Mouse (Mus musculus) limb, embryonic 11.5 days (tissue): ENCODE results near the gene Rbck1. TPM values are rescaled to one million over a fixed set of nuclear protein-coding genes. Genes with fewer than 3 reads are reported as not detected.

Source experiments
- ATAC-seq: fragments of 200-750 bp; cut with Nextera tagmentation; 2 replicates; pipeline ENCODE4 v1.8.0; 2017; ENCODE audit warnings: low read depth; ENCODE audit not compliant: insufficient number of reproducible peaks, low FRiP score, low TSS enrichment
- DNase-seq: peaks from one replicate; pipeline ENCODE4 v3.0.0-alpha.2; 2015; ENCODE audit warnings: low spot score
- H3K27ac ChIP-seq: fragments of 300-500 bp; sonication (generic); replicated peaks from 2 replicates; pipeline ENCODE4 v1.5.1; 2014; ENCODE audit warnings: low read depth, mild to moderate bottlenecking, low read length
- H3K27me3 ChIP-seq: fragments of 300-500 bp; sonication (generic); 2 replicates; pipeline ENCODE4 v1.6.1; 2014; ENCODE audit warnings: mild to moderate bottlenecking, low read length, mixed read lengths; ENCODE audit not compliant: control insufficient read depth, insufficient read depth
- H3K36me3 ChIP-seq: fragments of 300-500 bp; sonication (generic); 2 replicates; pipeline ENCODE4 v1.6.1; 2014; ENCODE audit warnings: mild to moderate bottlenecking, low read length, moderate library complexity, mixed read lengths; ENCODE audit not compliant: control insufficient read depth, insufficient read depth
- H3K4me1 ChIP-seq: fragments of 300-500 bp; sonication (generic); 2 replicates; pipeline ENCODE4 v1.6.1; 2014; ENCODE audit warnings: low read length, mixed read lengths; ENCODE audit not compliant: control insufficient read depth, insufficient read depth
- H3K4me2 ChIP-seq: fragments of 300-500 bp; sonication (generic); 2 replicates; pipeline ENCODE4 v1.6.1; 2014; ENCODE audit warnings: low read depth, mild to moderate bottlenecking, moderate library complexity; ENCODE audit not compliant: severe bottlenecking
- H3K4me3 ChIP-seq: fragments of 300-500 bp; sonication (generic); 2 replicates; pipeline ENCODE4 v1.5.1; 2014; ENCODE audit warnings: low read depth, low read length
- H3K9ac ChIP-seq: fragments of 300-500 bp; sonication (generic); 2 replicates; pipeline ENCODE4 v1.6.1; 2014; ENCODE audit warnings: mild to moderate bottlenecking, low read length
- H3K9me3 ChIP-seq: fragments of 300-500 bp; sonication (generic); 2 replicates; pipeline ENCODE4 v1.6.1; 2016; ENCODE audit warnings: low read length; ENCODE audit not compliant: control insufficient read depth
- WGBS: fragments of 180-500 bp; shearing (Covaris S2); extraction: QIAGEN DNeasy Blood & Tissue Kit; methylation state at CpG from one replicate; pipeline ENCODE4 v1.1.7; 2014; 5-methylcytosine and 5-hydroxymethylcytosine counted together
- polyA plus RNA-seq: library from polyadenylated mRNA; unstranded; fragments of >200 nt; fragmentation: Nextera tagmentation; extraction: Ambion mirVana; gene quantifications from 2 replicates; pipeline ENCODE4 v1.2.1, GENCODE M21; 2014

The Rbck1 gene
- polyA plus RNA-seq, 1 experiment from 2014 or later, result 66.6 TPM

DNA sequence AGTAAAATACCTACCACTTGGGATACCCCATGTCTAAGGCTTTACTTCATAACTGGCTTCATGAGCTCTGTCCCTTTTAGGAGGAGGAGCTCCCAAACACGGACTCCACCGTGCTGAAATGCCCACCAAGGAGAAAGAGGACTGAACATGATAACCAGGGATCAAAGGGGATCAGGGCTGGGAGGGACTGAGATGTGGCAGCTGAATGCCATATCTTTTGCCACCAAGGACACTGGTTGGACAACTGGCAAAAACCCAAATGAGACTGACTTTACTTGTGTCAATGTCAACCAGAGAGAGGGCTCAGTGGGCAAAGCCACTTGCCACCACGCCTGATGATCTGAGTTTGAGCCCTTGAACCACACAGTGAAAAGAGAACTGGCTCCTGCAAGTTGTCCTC, 7.6 kb downstream of the Rbck1 start:
- Histone ChIP-seq H3K27ac (no peak overlapping the region), H3K4me3 (no peak overlapping the region), H3K9ac (no peak overlapping the region), H3K36me3 (peaks cover 21% of the 10 kb centered on the region), H3K9me3 (no peaks in the 10 kb centered on the region), H3K4me2 (no peak overlapping the region), H3K4me1 (no peaks in the 10 kb centered on the region), H3K27me3 (no peaks in the 10 kb centered on the region)
- 91% methylated on average over 3 of the region's 3 CpGs for WGBS
- no peak for DNase-seq
- no peak for ATAC-seq

DNA sequence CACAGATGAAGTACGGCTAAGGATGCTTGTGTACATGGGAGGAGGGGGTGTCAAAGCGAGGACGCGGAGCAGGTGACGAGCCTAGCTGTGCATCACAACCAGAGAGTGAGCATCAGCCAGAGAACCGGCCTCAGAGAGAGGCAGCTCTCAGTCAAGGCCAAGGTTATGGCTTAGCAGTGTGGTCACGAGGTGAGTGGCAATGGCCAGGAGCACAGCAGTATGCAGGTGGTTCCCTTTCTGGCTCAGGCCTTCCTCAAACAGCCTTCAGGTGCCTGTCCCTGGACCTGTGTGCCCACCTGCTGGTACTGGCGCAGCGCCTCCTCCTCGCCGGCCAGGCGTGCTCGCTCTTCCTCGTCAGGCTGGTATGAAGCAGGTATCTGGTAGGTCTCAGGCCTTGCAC, 8.5 kb downstream of the Rbck1 start:
- no peak for DNase-seq
- H3K27ac ChIP-seq, result no peak overlapping the region
- no peak overlapping the region for H3K9ac ChIP-seq
- no peak for ATAC-seq
- H3K9me3 ChIP-seq, result no peaks in the 10 kb centered on the region
- no peaks in the 10 kb centered on the region for H3K4me1 ChIP-seq
- peaks cover 21% of the 10 kb centered on the region for H3K36me3 ChIP-seq
- H3K4me2 ChIP-seq, result no peak overlapping the region
- H3K4me3 ChIP-seq, result no peak overlapping the region
- 96% methylated on average over 14 of the region's 14 CpGs for WGBS
- no peaks in the 10 kb centered on the region for H3K27me3 ChIP-seq

DNA sequence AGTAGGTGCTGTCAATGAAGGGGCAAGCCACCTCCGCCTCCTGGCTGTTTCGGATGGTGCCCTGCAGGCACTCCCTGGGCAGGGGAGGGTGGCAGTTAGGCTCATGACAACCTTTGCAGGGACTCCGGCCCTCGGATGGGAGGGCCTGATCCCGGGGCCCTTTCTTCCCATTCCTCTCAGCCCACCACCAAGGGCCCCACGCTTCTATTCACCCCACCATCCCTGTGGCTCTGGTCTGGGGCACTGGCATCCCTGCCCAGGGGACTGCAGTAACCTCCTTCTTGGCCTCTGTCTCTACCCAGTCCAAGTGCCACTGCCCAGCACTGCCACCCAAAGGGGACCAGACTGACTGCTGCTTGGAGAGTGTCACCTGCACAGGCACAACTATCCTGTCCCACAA, 10.3 kb downstream of the Rbck1 start:
- Histone ChIP-seq H3K4me2 (no peak overlapping the region), H3K4me1 (no peaks in the 10 kb centered on the region), H3K36me3 (peaks cover 25% of the 10 kb centered on the region), H3K9me3 (no peaks in the 10 kb centered on the region), H3K27me3 (no peaks in the 10 kb centered on the region), H3K4me3 (no peak overlapping the region), H3K9ac (no peak overlapping the region), H3K27ac (no peak overlapping the region)
- 95% methylated on average over 6 of the region's 6 CpGs for WGBS
- ATAC-seq, result no peak
- no peak for DNase-seq

DNA sequence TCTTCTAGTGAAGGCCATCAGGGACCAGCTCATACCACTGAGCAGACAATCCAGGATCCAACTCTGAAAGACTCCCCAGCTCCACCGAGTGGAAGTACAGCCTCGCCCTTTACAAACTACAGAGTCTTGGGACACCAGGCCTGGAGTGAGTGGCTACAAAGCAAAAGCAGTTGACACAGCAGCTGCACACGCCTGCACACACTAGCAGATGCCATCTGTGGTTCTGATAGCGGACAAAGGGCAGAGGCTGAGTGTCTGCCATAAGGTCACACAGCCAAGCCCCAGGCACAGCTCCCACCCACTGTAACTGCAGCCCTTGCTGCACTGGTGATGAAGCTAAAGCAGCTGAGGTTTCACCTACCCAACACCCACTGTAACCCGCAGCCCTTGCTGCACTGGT, 10.9 kb downstream of the Rbck1 start:
- Histone ChIP-seq H3K9me3 (no peaks in the 10 kb centered on the region), H3K27ac (no peak overlapping the region), H3K36me3 (peaks cover 25% of the 10 kb centered on the region), H3K4me2 (no peak overlapping the region), H3K9ac (no peak overlapping the region), H3K4me3 (no peak overlapping the region), H3K4me1 (no peaks in the 10 kb centered on the region), H3K27me3 (no peaks in the 10 kb centered on the region)
- ATAC-seq (no peak), DNase-seq (no peak)
- 85% methylated on average over 5 of the region's 5 CpGs for WGBS

DNA sequence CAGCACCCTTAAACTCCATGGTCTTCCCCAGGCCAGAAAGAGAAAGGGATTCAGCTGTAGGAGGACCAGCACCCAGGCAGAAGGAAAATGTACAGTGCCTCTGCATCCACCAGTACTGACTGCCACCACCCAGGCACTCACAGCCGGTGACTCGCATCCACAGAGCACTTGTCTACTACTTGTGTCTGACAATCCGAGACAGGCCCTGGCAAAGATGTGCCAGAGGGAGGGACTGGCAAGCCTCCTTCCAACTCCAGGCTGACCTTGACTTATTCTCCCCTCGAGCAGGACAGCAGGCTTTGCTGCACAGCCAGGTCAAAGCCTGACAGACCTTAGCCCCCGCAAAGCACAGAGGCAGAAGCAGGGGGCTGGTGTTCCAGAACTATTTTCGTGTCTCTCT, 15.4 kb downstream of the Rbck1 start:
- WGBS, result 87% methylated on average over 6 of the region's 6 CpGs
- ATAC-seq (no peak), DNase-seq (no peak)
- Histone ChIP-seq H3K9ac (no peak overlapping the region), H3K4me3 (no peak overlapping the region), H3K36me3 (peaks cover 12% of the 10 kb centered on the region; the same call in 1 of the 2 replicates), H3K9me3 (no peaks in the 10 kb centered on the region), H3K4me1 (no peaks in the 10 kb centered on the region), H3K27ac (no peak overlapping the region), H3K4me2 (no peak overlapping the region), H3K27me3 (no peaks in the 10 kb centered on the region)

DNA sequence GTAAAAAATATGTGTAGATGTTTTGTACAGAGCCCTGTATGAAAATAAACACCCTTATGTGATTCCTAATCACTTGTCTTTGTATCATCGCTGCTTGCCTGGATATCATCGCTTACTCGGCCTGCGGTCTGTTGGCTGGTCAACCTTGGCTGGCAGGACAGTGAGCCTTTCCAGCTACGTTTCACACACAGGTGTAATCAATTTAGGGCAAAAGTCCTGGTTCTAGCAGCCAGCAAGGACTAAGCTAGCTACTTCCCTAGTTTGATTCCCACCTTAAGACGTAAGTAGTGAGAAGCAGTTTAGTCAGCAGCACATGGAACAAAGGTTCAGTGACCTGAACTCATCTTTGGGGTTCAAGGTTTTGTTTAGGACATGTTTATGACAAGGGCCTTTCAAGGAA, 18.5 kb downstream of the Rbck1 start:
- H3K9ac ChIP-seq, result no peak overlapping the region
- no peaks in the 10 kb centered on the region for H3K27me3 ChIP-seq
- no peak for DNase-seq
- ATAC-seq, result no peak
- H3K4me3 ChIP-seq, result no peak overlapping the region
- H3K9me3 ChIP-seq, result no peaks in the 10 kb centered on the region
- peaks cover 26% of the 10 kb centered on the region; the same call in 1 of the 2 replicates for H3K36me3 ChIP-seq
- H3K27ac ChIP-seq, result no peak overlapping the region
- H3K4me1 ChIP-seq, result no peaks in the 10 kb centered on the region
- 88% methylated on average over 6 of the region's 6 CpGs for WGBS
- H3K4me2 ChIP-seq, result no peak overlapping the region

DNA sequence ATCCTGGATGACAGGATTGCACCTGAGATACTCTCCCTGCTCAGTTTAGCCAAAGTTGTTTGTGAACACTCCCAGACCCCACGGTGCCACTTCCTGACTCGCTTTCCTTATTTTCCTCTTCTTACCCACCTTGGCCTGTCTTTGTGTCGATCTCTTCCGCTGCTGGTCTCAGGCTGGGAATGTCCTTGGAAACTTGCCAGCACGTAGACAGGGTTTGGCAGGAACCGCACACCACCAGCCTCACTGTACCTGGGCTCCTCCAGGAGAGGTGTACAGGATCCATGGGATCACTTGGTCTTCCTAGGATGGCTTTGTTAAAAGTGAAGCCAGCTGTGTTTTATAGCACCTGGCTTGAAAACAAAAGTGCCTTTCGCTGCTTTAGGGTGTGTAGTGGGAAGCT, 19.5 kb downstream of the Rbck1 start:
- no peak overlapping the region for H3K27ac ChIP-seq
- peaks cover 28% of the 10 kb centered on the region; the same call in 1 of the 2 replicates for H3K36me3 ChIP-seq
- WGBS, result 90% methylated on average over 7 of the region's 7 CpGs

DNA sequence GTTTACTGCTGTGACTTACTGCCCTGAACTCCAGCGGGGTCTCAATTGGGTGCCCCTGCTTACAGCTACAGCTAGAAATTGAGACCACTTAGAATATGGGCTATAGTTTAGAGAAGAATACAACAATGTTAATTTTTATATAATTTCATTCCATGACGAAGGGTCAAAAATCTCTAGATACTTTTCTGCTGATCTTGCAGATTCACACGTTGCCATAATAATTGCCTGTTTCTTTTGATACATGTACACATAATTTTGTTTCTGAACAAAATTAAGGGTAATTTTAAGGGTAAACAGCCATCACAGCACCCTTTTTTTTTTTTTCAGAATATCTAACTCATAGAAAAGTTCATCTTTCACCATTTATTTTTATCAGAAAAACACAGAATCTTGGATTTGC, 25.3 kb downstream of the Rbck1 start:
- no peak overlapping the region for H3K4me3 ChIP-seq
- no peak overlapping the region for H3K9ac ChIP-seq
- no peak for ATAC-seq
- no peaks in the 10 kb centered on the region for H3K9me3 ChIP-seq
- H3K36me3 ChIP-seq, result peaks cover 42% of the 10 kb centered on the region; the same call in 1 of the 2 replicates
- no peak overlapping the region for H3K27ac ChIP-seq
- no peaks in the 10 kb centered on the region for H3K4me1 ChIP-seq
- WGBS, result 90% methylated on average over 3 of the region's 3 CpGs
- H3K4me2 ChIP-seq, result no peak overlapping the region
- H3K27me3 ChIP-seq, result no peaks in the 10 kb centered on the region
- DNase-seq, result no peak

More for the DNA sequence above, 19.5 kb downstream of the Rbck1 start:
- no peaks in the 10 kb centered on the region for H3K9me3 ChIP-seq
- H3K4me1 ChIP-seq, result no peaks in the 10 kb centered on the region
- H3K9ac ChIP-seq, result no peak overlapping the region
- DNase-seq (no peak), ATAC-seq (no peak)
- H3K4me3 ChIP-seq, result no peak overlapping the region
- H3K4me2 ChIP-seq, result no peak overlapping the region
- H3K27me3 ChIP-seq, result no peaks in the 10 kb centered on the region

DNA sequence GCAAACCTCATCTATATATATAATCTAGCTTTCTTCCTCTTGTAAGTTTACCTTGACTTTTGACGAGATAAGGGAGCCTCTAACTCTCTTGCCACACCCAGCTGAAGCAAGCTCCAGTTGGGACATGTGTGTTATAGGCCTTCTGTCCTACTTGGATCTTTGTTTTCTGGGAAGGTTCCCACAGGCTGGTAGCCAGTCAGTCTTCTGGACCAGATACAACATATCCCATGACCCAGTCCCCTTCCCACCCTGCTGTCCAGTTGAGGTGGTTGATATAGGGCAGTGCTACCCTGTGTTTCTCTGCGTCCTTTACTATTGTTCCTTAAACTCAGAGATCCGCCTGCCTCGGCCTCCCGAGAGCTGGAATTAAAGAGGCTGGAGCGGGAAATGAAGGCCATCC, 27.0 kb downstream of the Rbck1 start:
- no peak overlapping the region for H3K27ac ChIP-seq
- H3K4me1 ChIP-seq, result no peaks in the 10 kb centered on the region
- WGBS, result 97% methylated on average over 6 of the region's 6 CpGs
- ATAC-seq (no peak), DNase-seq (no peak)
- H3K36me3 ChIP-seq, result peaks cover 32% of the 10 kb centered on the region; the same call in 1 of the 2 replicates
- H3K9ac ChIP-seq, result no peak overlapping the region
- H3K9me3 ChIP-seq, result no peaks in the 10 kb centered on the region
- no peak overlapping the region for H3K4me2 ChIP-seq
- no peaks in the 10 kb centered on the region for H3K27me3 ChIP-seq
- H3K4me3 ChIP-seq, result no peak overlapping the region
